Mouse (Mus musculus) liver, embryonic 14.5 days (tissue): ENCODE measurements around the gene Rps6kb2. TPM values are rescaled to one million over a fixed set of nuclear protein-coding genes. Genes with fewer than 3 reads are reported as not detected.
A peak's percentile ranks its signal among the peaks of the same experiment; 100 is the strongest.

Experiments
- ATAC-seq: fragments of 200-750 bp; cut with Nextera tagmentation; 2 replicates; pipeline ENCODE4 v1.8.0; 2017; ENCODE audit warnings: moderate number of reproducible peaks, mild to moderate bottlenecking, moderate library complexity; ENCODE audit not compliant: insufficient read depth
- DNase-seq, 3 experiments: peaks; one replicate each; pipeline ENCODE4 v3.0.0-alpha.2; 2012 to 2013; ENCODE audit warnings: low read depth in 3 of 3, low spot score in 3 of 3
- H3K27ac ChIP-seq: fragments of 300-500 bp; sonication (generic); 2 replicates; pipeline ENCODE4 v1.5.1; 2014; ENCODE audit warnings: moderate library complexity, mild to moderate bottlenecking, control low read depth, inconsistent platforms
- H3K27me3 ChIP-seq: fragments of 300-500 bp; sonication (generic); 2 replicates; pipeline ENCODE4 v1.6.1; 2014; ENCODE audit warnings: mild to moderate bottlenecking, low read length, moderate library complexity; ENCODE audit not compliant: control insufficient read depth, insufficient read depth
- H3K36me3 ChIP-seq: fragments of 300-500 bp; sonication (generic); replicated peaks from 2 replicates; pipeline ENCODE4 v1.6.1; 2014; ENCODE audit warnings: low read depth; ENCODE audit not compliant: control insufficient read depth, insufficient read depth
- H3K4me1 ChIP-seq, 2 experiments: fragments of 200-500 bp in 1 of 2; fragments of 300-500 bp in 1 of 2; sonication (generic) in 1 of 2; replicated peaks; 2 replicates each; pipeline ENCODE4 v1.6.1; 2012 to 2014; ENCODE audit warnings: antibody characterized with exemption in 1 of 2, inconsistent platforms in 1 of 2, low read length in 1 of 2; ENCODE audit not compliant: control insufficient read depth in 2 of 2, insufficient read depth in 2 of 2
- H3K4me2 ChIP-seq: fragments of 300-500 bp; sonication (generic); 2 replicates; pipeline ENCODE4 v1.6.1; 2014; ENCODE audit warnings: low read depth, mild to moderate bottlenecking, control low read depth, moderate library complexity
- H3K4me3 ChIP-seq, 2 experiments: fragments of 200-500 bp in 1 of 2; fragments of 300-500 bp in 1 of 2; sonication (generic) in 1 of 2; 2 replicates each; pipeline ENCODE4 v1.5.1; 2012 to 2014; ENCODE audit warnings: low read depth in 2 of 2, low read length in 2 of 2, mild to moderate bottlenecking in 2 of 2, control low read depth in 1 of 2, inconsistent platforms in 1 of 2, moderate library complexity in 1 of 2; ENCODE audit not compliant: insufficient read depth in 1 of 2
- H3K9ac ChIP-seq: fragments of 300-500 bp; sonication (generic); replicated peaks from 2 replicates; pipeline ENCODE4 v1.6.1; 2014; ENCODE audit warnings: mild to moderate bottlenecking, control low read depth, moderate library complexity
- H3K9me3 ChIP-seq: fragments of 300-500 bp; sonication (generic); 2 replicates; pipeline ENCODE4 v1.6.1; 2016; ENCODE audit warnings: low read length, mixed read lengths; ENCODE audit not compliant: control insufficient read depth
- CTCF ChIP-seq: IDR thresholded peaks from 2 replicates; pipeline ENCODE4 v1.5.1; 2016; ENCODE audit warnings: antibody characterized with exemption, low read depth, control low read depth
- EP300 ChIP-seq: IDR thresholded peaks from 2 replicates; pipeline ENCODE4 v1.6.1; 2016; ENCODE audit warnings: antibody characterized with exemption, low read depth
- WGBS: fragments of 180-500 bp; shearing (Covaris S2); extraction: QIAGEN DNeasy Blood & Tissue Kit; methylation state at CpG from one replicate; pipeline ENCODE4 v1.1.7; 2014; ENCODE audit not compliant: insufficient replicate concordance; 5-methylcytosine and 5-hydroxymethylcytosine counted together
- polyA plus RNA-seq, 2 experiments: library from polyadenylated mRNA; depleted of rRNA in 1 of 2; stranded (reverse) in 1 of 2; unstranded in 1 of 2; fragments of >200 nt; fragmentation: Nextera tagmentation in 1 of 2; extraction: Ambion mirVana in 1 of 2; gene quantifications; 2 replicates each; pipeline versions ENCODE4 v1.2.1 to v1.2.3; 2012 to 2014

Rps6kb2 gene
- polyA plus RNA-seq, 2 experiments, result 19.2 to 19.9 TPM

- H3K36me3 ChIP-seq, result peaks cover 16% of the 10 kb centered on the region; the same call in 1 of the 2 replicates
- no peak for ATAC-seq
- no peak overlapping the region for H3K9ac ChIP-seq
- TF ChIP-seq EP300 (no peak), CTCF (no peak)
- WGBS, result 82% methylated on average over 10 of the region's 10 CpGs
- no peaks in the 10 kb centered on the region for H3K27me3 ChIP-seq
- no peak overlapping the region for H3K4me2 ChIP-seq
- H3K4me3 ChIP-seq, result no peak overlapping the region
- H3K4me1 ChIP-seq, result peaks cover 9 to 13% of the 10 kb centered on the region in 2 experiments; a peak in 3 of 4 replicates
- no peak for DNase-seq
- no peak overlapping the region for H3K27ac ChIP-seq
- no peaks in the 10 kb centered on the region for H3K9me3 ChIP-seq
Measured at GRCm38 (mm10) chr19:4114551-4114950, 48.6 kb downstream of the Rps6kb2 start.

GRCm38 (mm10) chr19:4113806-4114230 lies 49.3 kb downstream of the Rps6kb2 start:
- DNase-seq (no peak), ATAC-seq (peak; percentile 18; the same call in 1 of the 2 replicates)
- no peaks in the 10 kb centered on the region for H3K9me3 ChIP-seq
- H3K4me1 ChIP-seq, result peaks cover 9 to 13% of the 10 kb centered on the region in 2 experiments; a peak in 3 of 4 replicates
- no peak overlapping the region; the same call in 1 of the 2 replicates for H3K27ac ChIP-seq
- WGBS, result 13% methylated on average over 5 of the region's 5 CpGs
- H3K9ac ChIP-seq, result peak overlapping the region; percentile 9
- peak overlapping the region; percentile 45 for H3K4me2 ChIP-seq
- H3K4me3 ChIP-seq, result peak overlapping the region in 1 of 2 experiments; percentile 6; a peak in 1 of 4 replicates
- peaks cover 16% of the 10 kb centered on the region; the same call in 1 of the 2 replicates for H3K36me3 ChIP-seq
- TF ChIP-seq CTCF (no peak), EP300 (no peak)
- no peaks in the 10 kb centered on the region for H3K27me3 ChIP-seq

- no peak for DNase-seq
- H3K27me3 ChIP-seq, result no peaks in the 10 kb centered on the region
- H3K9ac ChIP-seq, result peak overlapping the region; percentile 9
- peak; percentile 76 for ATAC-seq
- peak overlapping the region; percentile 25; the same call in 1 of the 2 replicates for H3K27ac ChIP-seq
- H3K4me3 ChIP-seq, result peak overlapping the region in 1 of 2 experiments; percentile 6; a peak in 1 of 4 replicates
- 27% methylated on average over 13 of the region's 13 CpGs for WGBS
- no peak for TF ChIP-seq EP300
- TF ChIP-seq CTCF, result no peak
- H3K9me3 ChIP-seq, result no peaks in the 10 kb centered on the region
- H3K36me3 ChIP-seq, result peaks cover 16% of the 10 kb centered on the region; the same call in 1 of the 2 replicates
- peaks cover 9 to 13% of the 10 kb centered on the region in 2 experiments; a peak in 3 of 4 replicates for H3K4me1 ChIP-seq
- H3K4me2 ChIP-seq, result peak overlapping the region; percentile 45
Measured at GRCm38 (mm10) chr19:4113186-4113805, 49.9 kb downstream of the Rps6kb2 start.

GRCm38 (mm10) chr19:4112063-4112960 lies 50.8 kb downstream of the Rps6kb2 start:
- TF ChIP-seq CTCF (no peak), EP300 (no peak)
- Histone ChIP-seq H3K9me3 (no peaks in the 10 kb centered on the region), H3K4me3 (no peak overlapping the region), H3K4me2 (no peak overlapping the region), H3K36me3 (peaks cover 16% of the 10 kb centered on the region; the same call in 1 of the 2 replicates), H3K27me3 (no peaks in the 10 kb centered on the region), H3K9ac (no peak overlapping the region), H3K4me1 (peaks cover 9 to 13% of the 10 kb centered on the region in 2 experiments; a peak in 3 of 4 replicates), H3K27ac (no peak overlapping the region)
- WGBS, result 83% methylated on average over 26 of the region's 26 CpGs
- no peak for DNase-seq
- no peak for ATAC-seq
